In the genomic region with DNA sequence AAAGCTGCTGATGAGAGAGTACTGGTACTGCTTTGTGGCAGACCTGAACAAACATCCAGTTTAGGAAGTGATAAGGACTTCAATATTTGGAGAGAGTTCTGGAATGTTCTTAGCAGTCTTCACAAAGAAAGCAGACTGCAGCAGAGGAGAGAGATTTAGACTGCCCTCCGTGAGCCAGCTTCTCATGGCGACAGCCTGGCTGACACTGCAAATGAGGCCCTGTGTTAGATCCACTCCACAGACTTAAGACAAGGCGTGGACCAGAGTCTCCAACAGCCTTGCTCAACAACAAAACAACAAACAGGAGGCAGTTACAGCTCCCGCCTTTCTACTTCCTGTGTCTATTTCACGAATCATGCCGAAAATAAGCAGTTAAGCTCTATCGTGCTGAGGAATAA, we compare ENCODE assay signal across 9 mouse cellular contexts.
DNase-seq lines count a peak whose midpoint lies in the region; ATAC-seq and TF ChIP-seq lines count a peak whose summit lies in the region.
"Had no signal": no experiment of that assay in that cellular context is flagged by ENCODE, and none has a peak within 500 bp of the region (broad histone marks: within the 10 kb centered on the region; RNA-seq: fewer than 3 reads in every experiment).

No protein-coding gene starts in this region.

- H3K9ac ChIP-seq in heart, postnatal 0 days (replicated peaks; ENCODE audit: low read depth, low read length): no peak overlapping the region
- H3K9ac ChIP-seq in embryonic facial prominence, embryonic 12.5 days: no peak overlapping the region
- peak overlapping the region; percentile 5; the same call in 1 of the 2 replicates for H3K9ac ChIP-seq in hindbrain, embryonic 15.5 days
- peak overlapping the region; percentile 41; the same call in 1 of the 2 replicates for H3K9ac ChIP-seq in midbrain, embryonic 11.5 days (ENCODE audit: low read length)
- H3K9ac ChIP-seq: liver, embryonic 13.5 days had no signal

- no peaks in the 10 kb centered on the region for H3K4me1 ChIP-seq in heart, postnatal 0 days (ENCODE audit: control insufficient read depth, insufficient read depth)
- H3K4me1 ChIP-seq in embryonic facial prominence, embryonic 12.5 days: peaks cover 9% of the 10 kb centered on the region; the same call in 1 of the 2 replicates
- H3K4me1 ChIP-seq in hindbrain, embryonic 15.5 days (replicated peaks): peaks cover 10% of the 10 kb centered on the region; the same call in 1 of the 2 replicates
- H3K4me1 ChIP-seq in midbrain, embryonic 11.5 days (ENCODE audit: control insufficient read depth, insufficient read depth, low read length): peaks cover 6% of the 10 kb centered on the region

- WGBS in heart, postnatal 0 days: 34% methylated on average over 7 of the region's 7 CpGs
- WGBS in embryonic facial prominence, embryonic 12.5 days: 69% methylated on average over 7 of the region's 7 CpGs
- 59% methylated on average over 7 of the region's 7 CpGs for WGBS in hindbrain, embryonic 15.5 days
- WGBS in midbrain, embryonic 11.5 days: 63% methylated on average over 7 of the region's 7 CpGs

- ATAC-seq in heart, postnatal 0 days (ENCODE audit: insufficient read depth, low read depth): peak; percentile 34
- no peak for ATAC-seq in embryonic facial prominence, embryonic 12.5 days (ENCODE audit: insufficient number of reproducible peaks, insufficient read depth, low FRiP score, low TSS enrichment)
- peak; percentile 46 for ATAC-seq in hindbrain, embryonic 15.5 days (ENCODE audit: low FRiP score, low read depth)
- ATAC-seq in midbrain, embryonic 11.5 days (ENCODE audit: low FRiP score): peak; percentile 18; the same call in 1 of the 2 replicates

- no peak for TF ChIP-seq EP300 in heart, postnatal 0 days (IDR thresholded peaks at IDR 0.05; ENCODE audit: low read depth)

- H3K9me3 ChIP-seq in heart, postnatal 0 days (replicated peaks; ENCODE audit: control insufficient read depth, low read length): no peaks in the 10 kb centered on the region
- H3K9me3 ChIP-seq in embryonic facial prominence, embryonic 12.5 days: no peaks in the 10 kb centered on the region
- H3K9me3 ChIP-seq in hindbrain, embryonic 15.5 days: no peaks in the 10 kb centered on the region
- H3K9me3 ChIP-seq in midbrain, embryonic 11.5 days (ENCODE audit: control insufficient read depth, low read length): no peaks in the 10 kb centered on the region
- H3K9me3 ChIP-seq: liver, embryonic 13.5 days had no signal

- no peak for DNase-seq in heart, postnatal 0 days (ENCODE audit: low spot score)
- no peak for DNase-seq in heart, postnatal 14 days
- DNase-seq in midbrain, embryonic 11.5 days (ENCODE audit: low spot score, missing footprints): no peak
- DNase-seq in yolk sac, embryonic 10.5 days (ENCODE audit: low spot score): no peak
- DNase-seq in cerebellum, adult 18-20 months: no peak
- no peak for DNase-seq in retina, postnatal 1 day

- H3K27ac ChIP-seq in heart, postnatal 0 days (ENCODE audit: low read depth): no peak overlapping the region
- H3K27ac ChIP-seq in embryonic facial prominence, embryonic 12.5 days: 0 out of 2 replicates have a peak overlapping the region, but pooled peaks have one; percentile 32
- H3K27ac ChIP-seq in hindbrain, embryonic 15.5 days (replicated peaks): peak overlapping the region; percentile 67
- H3K27ac ChIP-seq in midbrain, embryonic 11.5 days (ENCODE audit: low read depth, low read length): no peak overlapping the region
- H3K27ac ChIP-seq: liver, embryonic 13.5 days had no signal

- no peaks in the 10 kb centered on the region for H3K27me3 ChIP-seq in heart, postnatal 0 days (ENCODE audit: control insufficient read depth, insufficient read depth, low read length)
- H3K27me3 ChIP-seq in embryonic facial prominence, embryonic 12.5 days: no peaks in the 10 kb centered on the region
- no peaks in the 10 kb centered on the region for H3K27me3 ChIP-seq in hindbrain, embryonic 15.5 days
- H3K27me3 ChIP-seq in midbrain, embryonic 11.5 days (ENCODE audit: control insufficient read depth, insufficient read depth, low read length): no peaks in the 10 kb centered on the region
- H3K27me3 ChIP-seq: liver, embryonic 13.5 days had no signal

- H3K4me2 ChIP-seq in heart, postnatal 0 days (ENCODE audit: low read depth, low read length): peak overlapping the region; percentile 53
- H3K4me2 ChIP-seq in embryonic facial prominence, embryonic 12.5 days (replicated peaks): peak overlapping the region; percentile 48
- H3K4me2 ChIP-seq in hindbrain, embryonic 15.5 days: peak overlapping the region; percentile 60
- H3K4me2 ChIP-seq in midbrain, embryonic 11.5 days: no peak overlapping the region; the same call in 1 of the 2 replicates

- TF ChIP-seq CTCF in heart, postnatal 0 days (IDR thresholded peaks at IDR 0.05; ENCODE audit: low read depth): no peak

- peak overlapping the region; percentile 28 for H3K4me3 ChIP-seq in heart, postnatal 0 days (ENCODE audit: low read depth, low read length)
- no peak overlapping the region for H3K4me3 ChIP-seq in embryonic facial prominence, embryonic 12.5 days
- no peak overlapping the region for H3K4me3 ChIP-seq in hindbrain, embryonic 15.5 days
- no peak overlapping the region for H3K4me3 ChIP-seq in midbrain, embryonic 11.5 days (ENCODE audit: low read depth, low read length)

- H3K36me3 ChIP-seq in heart, postnatal 0 days (replicated peaks; ENCODE audit: control insufficient read depth, insufficient read depth, low read length): no peaks in the 10 kb centered on the region
- H3K36me3 ChIP-seq in embryonic facial prominence, embryonic 12.5 days: no peaks in the 10 kb centered on the region
- no peaks in the 10 kb centered on the region for H3K36me3 ChIP-seq in hindbrain, embryonic 15.5 days
- H3K36me3 ChIP-seq in midbrain, embryonic 11.5 days (ENCODE audit: control insufficient read depth, insufficient read depth, low read length): no peaks in the 10 kb centered on the region
- H3K36me3 ChIP-seq: liver, embryonic 13.5 days had no signal

- intact Hi-C loops in heart, postnatal 14 days (cut with DNase I): loop anchor here (5.0 kb wide), 3 partner anchors 336 to 1866 kb away; no protein-coding TSS in a partner anchor

Comparison
In these comparisons a context has a peak if more than half of its experiments do, and no peak if none do; other contexts are left out.
1. H3K27ac ChIP-seq: peak in embryonic facial prominence, embryonic 12.5 days (single experiment) and hindbrain, embryonic 15.5 days (single experiment); none in heart, postnatal 0 days (single experiment) and midbrain, embryonic 11.5 days (single experiment).
2. H3K9ac ChIP-seq: peak in hindbrain, embryonic 15.5 days (single experiment) and midbrain, embryonic 11.5 days (single experiment); none in heart, postnatal 0 days (single experiment) and embryonic facial prominence, embryonic 12.5 days (single experiment).